Mouse (Mus musculus): ENCODE results near the gene Ggcx. TPM values are rescaled to one million over a fixed set of nuclear protein-coding genes. Genes with fewer than 3 reads are reported as not detected.
A peak's percentile ranks its signal among the peaks of the same experiment; 100 is the strongest.

Ggcx gene
- total RNA-seq, 2 experiments from 2014 or later, result 29.8 to 32.5 TPM

- intact Hi-C loops (cut with DNase I), result loop anchor here (5.0 kb wide), 1 partner anchor 38 kb away; the partner anchor contains the start of genes 0610030E20Rik and Usp39
- no peak for DNase-seq
These were observed 28.9 kb upstream of the Ggcx start for GRCm38 (mm10) chr6:72385258-72385657.

- DNase-seq, result no peak
- intact Hi-C loops (cut with DNase I), result loop anchor here (5.0 kb wide), 1 partner anchor 39 kb away; the partner anchor contains the start of genes 0610030E20Rik and Usp39
These were observed 27.5 kb upstream of the Ggcx start for GRCm38 (mm10) chr6:72386561-72386960.

- intact Hi-C loops (cut with DNase I), result loop anchor here (5.0 kb wide), 1 partner anchor 41 kb away; the partner anchor contains the start of genes 0610030E20Rik and Usp39
- no peak for DNase-seq
These were observed 26.3 kb upstream of the Ggcx start for GRCm38 (mm10) chr6:72387816-72388215.

DNA sequence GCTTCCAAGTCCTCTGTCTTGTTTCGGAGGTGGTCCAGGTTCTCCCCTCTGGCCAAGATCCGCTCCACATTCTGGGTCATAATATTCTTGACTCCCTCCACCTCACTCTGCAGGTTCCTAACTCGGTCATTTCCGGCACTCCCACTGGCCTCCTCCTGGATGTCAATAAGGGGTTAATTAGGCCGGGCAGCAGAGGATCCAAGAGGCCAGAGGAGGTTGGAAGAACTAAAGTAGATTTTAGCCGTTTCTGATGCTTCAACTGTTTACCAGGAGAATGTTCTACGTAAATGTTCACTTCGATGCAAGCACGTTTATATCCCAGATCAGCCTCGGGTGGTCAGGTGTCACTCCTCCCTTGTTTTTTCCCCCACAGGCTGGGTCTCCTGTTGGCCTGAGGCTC, 25.8 kb upstream of the Ggcx start:
- intact Hi-C loops (cut with DNase I), result loop anchor here (5.0 kb wide), 1 partner anchor 41 kb away; the partner anchor contains the start of genes 0610030E20Rik and Usp39
- DNase-seq, result no peak

DNA sequence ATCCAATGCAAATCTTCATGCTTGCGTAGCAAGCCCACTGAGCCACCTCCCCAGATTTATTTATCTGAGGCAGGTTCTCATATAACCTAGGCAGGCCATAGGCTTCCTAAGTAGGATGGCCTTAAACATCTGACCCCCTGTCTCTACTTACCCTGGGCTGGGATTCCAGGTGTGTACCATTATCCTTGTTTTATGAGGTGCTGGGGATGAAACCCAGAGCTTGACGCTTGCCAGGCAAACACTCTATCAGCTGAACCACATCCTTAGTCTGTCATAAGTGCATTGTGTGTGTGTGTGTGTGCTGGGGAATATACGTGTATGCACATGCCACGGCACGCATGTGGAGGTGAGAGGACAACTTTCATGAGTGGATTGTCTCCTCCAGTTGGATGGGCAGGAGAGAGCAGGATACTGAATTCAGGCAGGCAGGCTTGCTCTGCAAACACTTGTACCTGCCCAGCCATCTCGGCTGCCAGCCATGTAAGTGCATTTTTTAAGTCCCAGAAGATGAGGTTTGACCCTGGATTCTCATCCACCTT, 25.2 kb upstream of the Ggcx start:
- intact Hi-C loops (cut with DNase I), result loop anchor here (5.0 kb wide), 1 partner anchor 42 kb away; the partner anchor contains the start of genes 0610030E20Rik and Usp39
- no peak for DNase-seq

DNA sequence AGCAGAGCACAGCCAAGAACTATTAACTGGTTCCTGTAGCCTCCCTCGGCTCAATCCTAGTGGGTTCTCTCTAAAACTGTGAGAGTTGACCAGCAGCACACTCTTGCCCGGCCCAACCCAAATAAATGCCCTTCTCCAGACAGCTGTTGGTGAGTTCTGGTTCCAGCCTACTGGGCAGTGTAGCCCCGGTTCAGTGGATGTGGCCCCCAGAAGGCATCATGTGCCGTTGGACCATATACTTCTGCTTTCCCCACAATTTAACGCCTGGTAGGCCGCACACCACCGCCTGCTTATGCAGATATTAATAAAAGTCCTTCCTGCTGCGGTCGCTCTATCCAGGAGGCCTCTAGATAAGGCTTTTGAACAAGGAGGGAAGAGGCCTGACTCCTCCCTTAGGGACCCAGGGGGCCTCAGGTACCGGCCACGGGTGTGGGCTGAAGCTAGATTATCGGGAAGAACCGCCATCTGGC, 24.6 kb upstream of the Ggcx start:
- intact Hi-C loops (cut with DNase I), result loop anchor here (5.0 kb wide), 1 partner anchor 42 kb away; the partner anchor contains the start of genes 0610030E20Rik and Usp39
- no peak for DNase-seq

DNA sequence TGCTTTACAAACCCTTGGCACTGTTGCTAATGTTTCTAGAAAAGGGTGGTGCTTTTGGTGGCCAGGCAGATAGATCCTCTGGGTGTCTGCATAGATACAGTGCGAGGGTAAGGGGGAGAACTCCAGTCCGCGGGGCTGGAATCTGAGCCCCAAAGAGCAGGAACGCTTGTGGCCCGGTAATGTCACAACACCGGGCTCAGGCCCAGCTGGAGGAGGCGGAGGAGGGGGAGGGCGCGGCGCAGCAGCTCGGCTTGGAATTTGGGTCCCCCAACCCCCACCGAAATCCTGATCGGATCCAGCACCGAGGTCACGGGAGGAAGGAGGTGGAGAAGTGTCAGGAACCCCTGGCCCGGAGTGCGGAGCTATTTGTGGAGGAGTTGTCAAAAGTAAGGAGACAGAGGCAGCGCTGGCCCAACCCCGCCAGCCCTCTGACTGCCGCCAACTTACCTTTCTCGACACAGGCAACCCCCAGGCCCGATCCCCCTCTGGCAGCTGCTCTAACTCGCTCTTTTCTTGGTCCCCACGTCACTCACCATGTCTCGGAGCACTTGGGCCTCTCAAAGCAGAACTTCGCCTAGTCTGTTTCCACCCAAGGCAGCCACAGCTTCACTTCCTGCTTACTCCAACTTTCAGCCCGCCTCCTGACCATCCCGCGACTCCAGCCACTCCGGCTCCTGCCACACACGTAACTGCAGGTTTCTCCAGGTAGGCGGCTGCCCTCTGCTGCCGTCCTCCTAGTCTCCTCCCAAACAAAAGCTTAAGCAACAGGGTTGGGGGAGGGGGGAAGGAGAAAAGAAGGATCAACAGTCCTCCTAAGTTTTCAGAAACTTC, 24.0 kb upstream of the Ggcx start, which contains the start of gene Vamp8:
TSS of gene Vamp8 (minus strand) at position 763 of the 831 bp plus-strand sequence.
- intact Hi-C loops (cut with DNase I), result loop anchor here (5.0 kb wide), 1 partner anchor 43 kb away; the partner anchor contains the start of genes 0610030E20Rik and Usp39
- DNase-seq, result peak; percentile 90 to 93

DNA sequence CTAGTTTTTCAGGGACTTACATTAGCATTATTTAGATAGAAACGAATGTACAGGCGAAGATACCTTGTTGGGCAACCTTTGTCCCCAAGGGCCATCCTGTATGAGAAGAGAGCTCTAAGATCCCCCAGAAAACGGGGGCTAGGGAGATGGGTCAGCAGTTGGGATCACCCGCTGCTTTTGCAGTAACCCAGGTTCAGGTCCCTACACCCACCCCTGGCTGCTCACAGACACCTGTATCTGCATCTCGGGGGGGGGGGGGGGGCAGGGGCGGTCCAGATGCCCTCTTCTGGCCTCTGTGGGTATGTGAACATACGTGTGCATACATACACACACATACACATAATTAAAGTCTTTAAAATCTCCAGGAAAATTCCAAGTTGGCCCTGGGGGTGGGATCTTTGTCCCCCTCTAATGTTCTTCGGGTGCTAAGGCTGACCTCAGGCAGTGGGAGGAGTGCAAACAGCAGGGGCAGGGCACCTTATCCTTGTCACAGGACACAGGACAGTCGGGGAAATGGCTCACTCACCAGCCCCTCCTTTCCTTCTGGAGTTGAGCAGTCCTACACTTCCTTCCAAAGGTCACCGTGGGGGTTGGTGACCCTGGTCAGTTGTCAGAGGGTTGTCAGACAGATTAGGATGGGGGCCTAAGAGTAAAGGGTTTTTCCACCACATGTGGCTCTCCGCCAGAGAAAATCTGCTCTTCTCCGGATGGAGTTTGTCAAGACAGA, 23.1 kb upstream of the Ggcx start:
- intact Hi-C loops (cut with DNase I), result no loop called here

GRCm38 (mm10) chr6:72392341-72392740, 21.8 kb upstream of the Ggcx start:
- intact Hi-C loops (cut with DNase I), result no loop called here
- no peak for DNase-seq

More for the DNA sequence above, 23.1 kb upstream of the Ggcx start:
- DNase-seq, result peak; percentile 70 to 72

- DNase-seq, result no peak
- intact Hi-C loops (cut with DNase I), result no loop called here
These were observed 17.3 kb upstream of the Ggcx start for GRCm38 (mm10) chr6:72396837-72397251.

GRCm38 (mm10) chr6:72399967-72400366, 14.1 kb upstream of the Ggcx start:
- intact Hi-C loops (cut with DNase I), result loop anchor here (5.0 kb wide), 1 partner anchor 43 kb away; the partner anchor contains the start of gene Tmem150a
- DNase-seq, result no peak

GRCm38 (mm10) chr6:72401875-72402274, 12.2 kb upstream of the Ggcx start:
- intact Hi-C loops (cut with DNase I), result loop anchor here (5.0 kb wide), 1 partner anchor 45 kb away; the partner anchor contains the start of gene Tmem150a
- DNase-seq, result peak; percentile 78 to 81

DNA sequence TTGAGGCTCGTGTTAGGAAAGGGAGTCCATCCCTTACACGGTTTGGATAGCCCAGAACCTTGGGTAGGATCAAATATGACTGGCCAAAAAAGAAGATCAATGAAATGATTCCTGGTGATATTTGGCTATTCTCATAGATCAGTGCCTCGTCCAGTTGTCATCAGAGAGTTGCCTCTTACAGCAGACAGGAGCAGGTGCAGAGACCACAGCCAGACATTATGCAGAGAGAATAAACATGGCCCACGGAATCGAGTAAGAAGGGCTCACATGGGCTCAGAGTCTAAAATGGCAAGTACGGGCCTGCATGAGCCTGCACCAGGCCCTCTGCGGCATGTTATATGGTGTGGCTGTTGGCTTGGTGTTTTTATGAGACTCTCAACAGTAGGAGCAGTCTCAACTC, 8.8 kb upstream of the Ggcx start:
- DNase-seq, result no peak
- intact Hi-C loops (cut with DNase I), result loop anchor here (5.0 kb wide), 2 partner anchors 123 to 218 kb away; no protein-coding TSS in a partner anchor

DNA sequence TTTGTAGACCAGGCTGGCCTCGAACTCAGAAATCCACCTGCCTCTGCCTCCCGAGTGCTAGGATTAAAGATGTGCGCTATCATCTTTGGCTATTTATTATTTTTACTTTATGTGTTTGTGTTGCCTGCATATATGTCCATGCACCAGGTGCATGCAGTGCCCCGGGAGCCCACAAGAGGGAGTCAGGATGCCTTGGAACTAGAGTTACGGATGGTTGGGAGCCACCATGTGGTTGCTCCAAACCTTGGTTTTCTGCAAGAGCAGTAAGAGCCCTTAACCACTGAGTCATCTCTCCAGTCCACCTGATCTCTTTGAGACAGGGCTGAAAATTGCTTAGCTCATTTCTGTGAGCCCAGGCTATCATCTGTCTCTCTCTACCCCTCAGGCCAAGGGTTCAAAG, 7.0 kb upstream of the Ggcx start:
- intact Hi-C loops (cut with DNase I), result loop anchor here (2.0 to 5.0 kb wide), 3 partner anchors 42 to 220 kb away; no protein-coding TSS in a partner anchor

DNA sequence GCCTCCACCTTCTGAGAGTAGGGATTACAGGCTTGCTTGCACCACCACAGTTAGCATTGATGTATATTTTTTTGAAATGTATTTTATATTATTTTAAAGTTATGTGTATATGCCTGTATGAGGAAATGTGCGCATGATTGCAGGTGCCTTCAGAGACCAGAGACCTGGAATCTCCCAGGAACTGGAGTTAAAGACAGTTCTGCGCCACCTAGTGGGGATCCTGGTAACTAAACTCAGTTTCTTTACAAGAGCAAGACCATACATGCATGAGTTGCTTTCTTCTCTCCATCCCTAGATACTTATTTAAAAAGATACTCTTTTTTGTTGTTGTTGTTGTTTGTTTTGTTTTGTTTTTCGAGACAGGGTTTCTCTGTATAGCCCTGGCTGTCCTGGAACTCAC, 4.5 kb upstream of the Ggcx start:
- DNase-seq, result peak; percentile 64 to 79
- intact Hi-C loops (cut with DNase I), result loop anchor here (5.0 kb wide), 2 partner anchors 127 to 222 kb away; no protein-coding TSS in a partner anchor

More for the DNA sequence above, 7.0 kb upstream of the Ggcx start:
- DNase-seq, result peak; percentile 82 to 88

DNA sequence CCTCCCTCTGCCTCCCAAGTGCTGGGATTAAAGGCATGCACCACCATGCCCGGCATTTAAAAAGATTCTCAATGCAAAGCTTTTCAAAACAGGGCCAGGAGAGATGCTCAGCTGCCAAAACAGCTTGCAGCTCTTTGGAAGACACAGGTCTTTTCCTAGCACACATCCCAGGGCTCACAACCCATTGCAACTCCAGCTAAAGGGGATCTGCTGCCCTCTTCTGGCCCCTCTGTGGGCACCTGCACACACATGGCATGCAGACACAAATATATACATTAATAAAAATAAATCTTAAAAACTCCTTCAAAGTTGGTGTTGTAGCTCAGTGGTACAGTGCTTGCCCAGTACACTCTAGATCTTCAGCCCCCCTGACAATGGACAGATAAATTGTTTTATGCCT, 4.1 kb upstream of the Ggcx start:
- intact Hi-C loops (cut with DNase I), result no loop called here
- no peak for DNase-seq

DNA sequence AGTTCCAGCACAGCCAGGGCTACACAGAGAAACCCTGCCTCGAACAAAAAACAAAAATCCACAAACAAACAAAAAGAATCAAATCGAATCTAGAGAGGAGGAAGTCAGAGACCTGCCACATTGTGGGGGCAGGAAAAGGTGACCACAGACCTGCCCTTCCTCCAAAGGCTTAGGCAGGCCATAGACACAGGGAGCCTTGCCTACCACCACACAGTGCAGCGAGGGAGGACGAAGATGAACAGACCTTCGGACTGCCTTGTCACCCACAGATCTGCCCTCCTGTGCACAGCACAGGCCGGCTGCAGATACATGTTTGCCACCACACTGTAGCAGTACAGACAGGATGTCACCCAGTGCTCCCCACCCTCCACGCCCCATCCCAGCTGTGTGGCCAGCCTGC, 3.6 kb upstream of the Ggcx start:
- intact Hi-C loops (cut with DNase I), result no loop called here
- no peak for DNase-seq

DNA sequence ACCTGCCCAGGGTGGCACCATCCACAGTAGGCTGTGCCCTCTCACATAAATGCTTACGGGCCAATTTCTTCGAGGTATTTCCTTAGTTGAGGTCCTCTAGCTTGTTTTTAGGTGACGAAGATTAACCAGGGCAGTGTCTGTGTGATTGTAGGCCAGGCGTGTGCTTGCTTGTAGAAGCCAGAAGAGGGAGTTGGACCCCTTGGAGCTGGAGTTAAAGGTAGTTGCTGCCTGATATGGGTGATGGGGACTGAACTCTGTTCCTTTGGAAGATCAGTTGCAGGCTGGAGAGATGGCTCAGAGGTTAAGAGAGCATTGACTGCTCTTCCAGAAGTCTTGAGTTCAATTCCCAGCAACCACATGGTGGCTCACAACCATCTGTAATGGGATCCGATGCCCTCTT, 1.1 kb downstream of the Ggcx start:
- DNase-seq, result no peak
- intact Hi-C loops (cut with DNase I), result no loop called here

DNA sequence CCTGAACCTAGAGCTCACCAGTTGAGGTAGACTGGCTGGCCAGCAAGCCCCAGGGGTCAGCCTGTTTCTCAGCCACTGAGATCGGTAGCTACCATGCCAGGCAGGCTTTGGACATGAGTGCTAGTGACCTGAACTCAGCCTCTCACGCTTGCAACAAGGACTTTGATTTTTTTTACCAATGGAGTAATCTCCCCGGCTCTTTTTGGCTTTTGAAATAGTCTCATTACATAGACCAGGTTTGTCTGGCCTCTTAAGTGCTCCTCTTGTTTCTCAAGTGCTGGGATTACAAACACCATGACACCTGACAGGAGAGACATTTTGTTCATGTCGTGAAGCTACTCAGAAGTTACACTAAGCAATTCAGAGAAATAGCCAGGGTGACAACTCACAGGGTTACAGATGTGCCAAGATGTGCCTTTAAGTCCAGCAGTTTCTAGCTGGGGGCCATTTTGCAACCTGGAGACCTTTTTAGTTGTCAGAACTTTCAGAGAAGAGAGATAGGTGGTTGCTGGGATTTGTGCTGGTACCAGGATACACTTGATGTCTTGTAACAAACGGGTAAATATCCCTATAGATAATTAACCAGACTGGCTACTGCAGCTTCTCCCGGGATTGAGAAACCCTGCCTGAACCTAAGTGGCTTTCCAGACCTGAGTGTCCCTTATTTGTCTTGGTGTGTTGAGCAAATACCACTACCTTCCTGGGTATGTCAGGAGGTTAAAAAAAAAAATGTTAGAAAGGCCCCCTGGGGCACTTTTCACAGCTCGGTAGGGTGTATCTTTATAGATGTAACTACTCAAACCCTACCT, 2.1 kb downstream of the Ggcx start:
- DNase-seq, result no peak
- intact Hi-C loops (cut with DNase I), result no loop called here
